Mouse (Mus musculus) megakaryocyte-erythroid progenitor cell, adult 5-6 weeks (primary cell): ENCODE results near the gene Fip1l1. TPM values are rescaled to one million over a fixed set of nuclear protein-coding genes. Genes with fewer than 3 reads are reported as not detected.
A peak's percentile ranks its signal among the peaks of the same experiment; 100 is the strongest.

Experiments used
- ATAC-seq: replicated peaks from 2 replicates; pipeline ENCODE4 v1.8.0; 2016; ENCODE audit warnings: mild to moderate bottlenecking, inconsistent platforms; ENCODE audit not compliant: severe bottlenecking, poor library complexity, low FRiP score, low TSS enrichment
- total RNA-seq, 2 experiments: library from RNA; stranded (forward) in 1 of 2; stranded (reverse) in 1 of 2; fragments of 200-1000, 215-1000 nt in 1 of 2; fragments of >200 nt in 1 of 2; fragmentation: Nextera tagmentation in 1 of 2; gene quantifications; 2 replicates each; pipeline ENCODE4 v1.2.3; 2014 to 2017

Gene Fip1l1
- total RNA-seq (2014; fragmentation: Nextera tagmentation), result 90.0 and 106 TPM in 2 replicates
- 188 and 247 TPM in 2 replicates for total RNA-seq (2017)

DNA sequence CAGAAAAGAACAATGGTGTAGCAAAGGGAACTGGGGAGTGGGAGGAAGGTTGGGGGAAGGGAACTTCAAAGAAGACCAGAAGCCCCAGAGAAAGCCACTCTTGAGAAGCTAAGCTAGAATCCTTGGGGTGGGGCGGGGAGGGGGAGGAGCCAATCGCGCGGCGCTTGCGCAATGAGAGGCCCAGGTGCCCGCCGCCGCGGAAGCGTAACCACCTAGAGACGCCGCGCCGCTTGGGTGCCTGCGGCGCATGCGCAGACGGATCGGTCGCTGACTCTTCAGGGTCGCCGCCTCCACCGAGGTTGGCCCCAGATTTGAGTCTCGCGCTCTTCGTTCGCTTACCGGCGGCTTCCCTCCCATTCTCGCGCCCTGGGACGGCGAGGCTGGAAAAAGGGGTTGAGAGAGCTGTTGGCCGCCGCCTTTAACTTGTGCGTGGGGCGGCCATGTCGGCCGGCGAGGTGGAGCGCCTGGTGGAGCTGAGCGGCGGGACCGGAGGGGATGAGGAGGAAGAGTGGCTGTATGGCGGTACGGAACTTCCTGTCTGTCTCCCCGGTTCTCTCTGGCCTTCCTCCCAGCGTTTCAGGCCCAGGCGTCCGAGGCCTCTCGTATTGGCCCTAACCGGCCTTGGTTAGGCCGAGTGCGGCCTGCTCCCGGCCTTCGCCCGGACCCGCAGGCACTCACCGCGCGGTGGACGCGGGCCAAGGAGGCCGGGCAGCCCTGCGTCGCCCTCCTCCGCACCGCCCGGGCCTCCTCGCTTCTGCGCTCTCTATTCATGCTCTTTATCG lies at the start of gene Fip1l1:
Gene Fip1l1, plus strand, starts transcription at position 210 of the 782 bp plus-strand sequence.
- peak; percentile 69 for ATAC-seq

DNA sequence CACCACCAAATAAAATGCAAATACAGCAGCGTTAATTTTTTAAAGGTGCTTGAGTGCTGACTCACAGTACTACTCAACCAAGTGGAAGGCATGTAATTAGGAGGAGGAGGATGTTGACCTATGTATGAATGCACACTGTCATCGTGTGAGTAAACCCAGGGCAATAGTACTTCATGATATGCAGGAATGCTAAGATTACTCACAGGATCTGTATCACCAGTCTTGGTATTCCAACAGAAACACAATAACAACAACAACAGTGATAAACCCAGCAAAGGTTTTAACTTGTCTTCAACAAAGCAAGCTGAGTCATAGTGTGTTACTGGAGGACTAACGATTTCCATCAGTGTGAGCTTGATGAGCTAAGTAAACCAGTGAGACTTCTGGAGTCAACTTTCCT lies 42.5 kb upstream of the Fip1l1 start:
- no peak for ATAC-seq

GRCm38 (mm10) chr5:74511686-74512085 lies 23.6 kb upstream of the Fip1l1 start:
- ATAC-seq, result no peak

DNA sequence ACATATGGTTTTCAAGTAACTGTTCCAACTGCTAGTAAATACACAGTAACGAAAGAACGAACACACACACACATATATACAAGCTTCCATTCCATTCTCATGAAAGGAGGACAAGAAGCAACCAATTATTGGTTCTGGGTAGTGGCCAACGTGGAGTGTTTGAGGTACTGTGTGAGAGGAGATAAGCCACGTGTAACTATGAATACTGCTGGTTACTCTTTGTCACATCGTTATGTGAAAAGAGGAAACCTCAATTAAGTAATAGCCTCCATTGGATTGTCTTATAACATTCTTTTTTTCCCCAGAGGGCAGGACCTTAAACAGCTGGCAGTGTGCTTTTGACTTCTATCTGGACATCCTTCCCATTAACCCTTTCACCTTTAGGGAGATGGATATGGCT lies 8.2 kb upstream of the Fip1l1 start:
- ATAC-seq, result no peak

DNA sequence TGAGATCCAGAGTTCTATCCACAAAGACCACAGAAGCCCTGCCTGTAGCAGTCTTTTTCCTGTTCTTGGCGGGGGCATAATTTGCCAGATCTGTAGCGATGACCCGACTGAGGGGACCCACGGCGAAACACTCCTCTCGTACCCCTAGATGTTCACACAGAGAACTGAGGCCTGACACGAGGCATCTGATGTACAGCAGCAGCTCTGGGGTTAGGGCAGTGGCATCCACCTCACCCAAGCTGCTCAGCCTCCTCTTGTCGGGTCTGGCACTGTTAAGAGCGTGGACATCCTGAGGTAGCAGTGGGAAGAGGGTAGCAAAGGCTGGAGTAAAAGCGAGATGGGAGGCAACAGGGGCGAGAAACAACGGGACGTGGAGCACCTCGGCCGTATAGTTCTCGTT lies 4.5 kb upstream of the Fip1l1 start:
- no peak; the same call in 1 of the 2 replicates for ATAC-seq

DNA sequence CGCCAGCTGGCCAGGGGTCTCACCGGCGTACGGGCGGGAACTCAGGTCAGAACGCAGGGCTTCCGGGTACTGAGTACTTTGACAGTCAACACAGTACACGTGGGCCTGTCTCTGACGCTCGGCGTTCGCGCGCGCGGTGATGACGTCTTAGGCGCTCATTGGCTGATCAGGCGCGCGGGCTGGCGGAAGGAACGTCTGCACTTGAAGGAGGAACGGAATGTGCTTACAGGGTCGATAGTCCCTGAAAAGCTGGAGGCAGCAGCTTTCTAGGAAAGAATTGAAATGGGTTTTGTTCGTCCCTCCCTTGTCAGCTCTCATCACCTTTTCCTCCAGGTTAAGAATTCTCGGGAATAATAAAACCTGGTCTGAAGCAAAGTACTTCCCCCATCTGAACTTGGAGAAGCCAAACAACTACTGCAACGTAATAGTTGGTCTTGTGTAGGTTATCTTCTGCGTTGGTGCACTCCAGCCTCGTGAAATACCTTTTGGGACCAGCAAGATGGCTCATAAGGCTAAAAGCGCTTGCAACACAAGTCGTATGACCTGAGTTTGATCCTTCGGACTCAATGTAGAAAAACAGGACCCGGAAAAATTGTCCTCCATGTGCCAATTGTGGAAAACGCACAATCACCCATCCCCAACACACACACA lies 3.5 kb upstream of the Fip1l1 start, which contains the start of gene Scfd2:
Gene Scfd2, minus strand, starts transcription at position 130 of the 651 bp plus-strand sequence.
- ATAC-seq, result peak; percentile 88

- no peak for ATAC-seq
Measured at GRCm38 (mm10) chr5:74536180-74536947, 1.1 kb downstream of the Fip1l1 start.

DNA sequence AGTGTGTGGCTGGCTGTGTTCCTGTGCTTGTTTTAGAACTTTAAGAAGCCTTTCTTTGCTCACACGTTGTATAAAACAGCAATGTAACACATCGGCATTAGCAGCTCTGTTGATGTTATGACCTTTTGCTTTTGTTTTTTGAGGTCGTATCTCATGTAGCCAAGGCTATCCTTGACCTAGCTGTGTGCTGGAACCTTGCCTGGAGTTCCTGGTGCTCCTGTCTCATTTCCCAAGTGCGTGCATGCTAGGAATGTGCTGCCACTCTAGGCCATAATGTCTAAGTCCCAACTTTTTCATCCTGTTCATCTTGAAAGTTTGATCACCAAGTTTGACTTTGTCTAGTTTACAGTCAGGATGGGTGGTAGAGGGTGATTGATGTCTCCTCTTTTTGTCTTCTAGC lies 10.4 kb downstream of the Fip1l1 start:
- ATAC-seq, result no peak

DNA sequence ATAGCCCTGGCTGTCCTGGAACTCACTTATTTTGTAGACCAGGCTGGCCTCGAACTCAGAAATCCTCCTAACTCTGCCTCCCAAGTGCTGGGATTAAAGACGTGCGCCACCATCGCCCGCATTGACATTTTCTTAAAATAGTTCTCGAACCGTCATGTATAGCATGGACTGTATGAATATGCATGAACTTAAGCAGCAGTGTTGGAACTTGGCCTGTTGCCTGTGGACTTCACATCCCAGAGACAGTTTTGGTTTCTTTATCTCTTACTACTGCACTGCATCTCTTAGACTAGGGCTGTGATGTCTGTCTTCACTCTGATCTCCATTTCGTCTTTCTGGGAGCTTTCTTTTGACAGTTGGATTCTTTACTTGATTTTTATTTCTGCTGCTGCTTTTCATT lies 14.3 kb downstream of the Fip1l1 start:
- ATAC-seq, result no peak

GRCm38 (mm10) chr5:74561151-74561550 lies 25.9 kb downstream of the Fip1l1 start:
- ATAC-seq, result no peak

- ATAC-seq, result no peak
Measured at GRCm38 (mm10) chr5:74571767-74572166, 36.5 kb downstream of the Fip1l1 start.

DNA sequence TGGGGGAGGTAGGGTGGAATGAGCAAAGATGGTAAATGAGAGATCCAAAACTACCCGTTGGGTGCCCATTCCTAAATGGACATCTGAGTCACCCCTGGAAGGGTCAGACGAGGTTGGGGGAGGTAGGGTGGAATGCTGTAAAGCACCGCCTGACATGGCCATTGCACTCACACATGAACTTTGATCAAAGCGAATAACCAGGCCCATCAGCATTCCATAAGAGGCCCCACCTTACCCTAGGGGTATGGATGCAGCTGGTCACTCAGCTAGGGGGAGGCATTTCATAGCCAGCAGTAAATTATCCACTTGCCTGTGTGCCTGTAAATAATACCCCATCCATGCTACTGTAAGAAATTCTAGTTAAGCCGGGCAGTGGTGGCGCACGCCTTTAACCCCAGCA lies 53.9 kb downstream of the Fip1l1 start:
- no peak for ATAC-seq

DNA sequence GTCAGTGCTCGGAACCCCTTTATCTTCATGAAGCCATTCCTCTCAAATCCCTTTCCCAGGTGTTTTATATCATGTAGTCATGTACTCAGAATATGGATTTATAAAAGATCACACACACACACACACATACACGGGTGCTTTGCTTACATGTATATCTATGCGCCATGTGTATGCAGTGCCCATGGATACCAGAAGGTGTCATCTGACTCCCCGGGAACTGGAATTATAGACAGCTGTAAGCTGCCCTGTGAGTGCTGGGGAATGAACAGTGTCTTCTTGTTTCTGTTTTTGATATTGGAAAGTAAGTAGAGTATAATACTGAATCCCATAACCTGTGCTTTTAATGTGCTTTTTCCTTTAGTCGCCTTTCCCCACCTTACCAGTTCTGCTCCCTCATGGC lies 56.2 kb downstream of the Fip1l1 start:
- no peak for ATAC-seq

GRCm38 (mm10) chr5:74593147-74593546 lies 57.9 kb downstream of the Fip1l1 start:
- ATAC-seq, result no peak

- ATAC-seq, result no peak
Measured at GRCm38 (mm10) chr5:74600010-74600409, 64.8 kb downstream of the Fip1l1 start.

- no peak for ATAC-seq
Measured at GRCm38 (mm10) chr5:74601171-74601570, 65.9 kb downstream of the Fip1l1 start.

DNA sequence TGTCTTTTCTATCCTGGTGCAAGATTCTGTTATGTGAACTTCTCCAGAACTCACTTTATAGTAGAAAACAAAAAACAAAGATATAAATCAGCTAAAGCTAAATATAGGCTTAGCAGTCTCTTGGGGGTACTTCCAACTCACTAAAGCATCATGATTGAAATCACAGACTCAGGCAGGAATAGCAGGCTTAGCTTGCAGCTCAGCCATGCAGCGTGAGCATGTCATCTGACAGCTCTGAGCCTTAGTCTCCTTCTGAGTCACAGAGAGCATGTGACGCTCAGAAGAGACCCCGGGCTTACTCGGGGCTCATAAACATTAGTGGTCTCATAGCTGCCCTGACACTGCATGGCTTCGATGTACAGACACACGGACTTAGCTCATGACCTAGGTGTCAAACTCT lies 66.7 kb downstream of the Fip1l1 start:
- no peak for ATAC-seq

DNA sequence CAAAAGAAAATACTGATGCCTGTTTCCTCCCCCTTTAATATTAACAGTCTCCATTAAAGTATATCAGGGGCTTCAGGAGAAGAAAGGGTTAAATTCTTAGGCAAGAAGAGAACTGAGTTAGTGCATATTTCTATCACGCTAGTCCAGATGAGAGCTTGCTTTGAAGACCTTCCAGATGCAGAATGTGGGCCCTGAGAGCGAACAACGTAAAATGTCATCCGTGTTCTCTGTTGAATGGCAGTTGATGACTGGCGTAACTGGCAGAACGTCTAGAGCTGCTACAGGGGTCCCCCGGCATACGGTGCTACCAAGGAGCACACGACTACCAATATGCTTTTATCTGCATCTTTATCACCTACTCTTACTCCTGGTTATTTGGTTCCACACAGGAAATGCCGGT lies 67.1 kb downstream of the Fip1l1 start:
- no peak for ATAC-seq

- ATAC-seq, result no peak
Measured at GRCm38 (mm10) chr5:74603306-74603705, 68.1 kb downstream of the Fip1l1 start.

GRCm38 (mm10) chr5:74606213-74606612 lies 71.0 kb downstream of the Fip1l1 start:
- ATAC-seq, result no peak
